ENCODE assay signal across 24 mouse cellular contexts in the genomic region with DNA sequence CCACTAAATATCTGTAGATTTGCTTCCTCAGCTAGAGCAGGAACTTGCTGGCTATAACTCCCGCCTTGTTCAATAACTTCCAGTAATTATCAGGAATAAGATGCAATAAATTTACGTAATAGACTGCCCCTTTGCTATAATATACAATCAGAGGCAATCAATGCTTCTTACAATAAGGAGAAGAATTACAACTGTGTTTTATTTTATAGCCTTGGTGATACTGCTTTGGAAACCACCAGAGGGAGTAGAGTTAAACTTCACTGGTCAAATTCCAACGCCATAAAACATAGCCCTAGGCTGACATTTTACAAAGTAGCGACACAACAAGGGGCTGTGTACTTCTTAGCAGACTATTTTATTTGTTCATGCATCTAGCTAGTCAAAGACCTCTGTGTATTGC.
DNase-seq lines count a peak whose midpoint lies in the region; ATAC-seq and TF ChIP-seq lines count a peak whose summit lies in the region.
"Had no signal": no experiment of that assay in that cellular context is flagged by ENCODE, and none has a peak within 500 bp of the region (broad histone marks: within the 10 kb centered on the region; RNA-seq: fewer than 3 reads in every experiment).

No protein-coding gene starts in this region.

- no peak overlapping the region for H3K9ac ChIP-seq in kidney, postnatal 0 days (ENCODE audit: low read depth, low read length)
- H3K9ac ChIP-seq in intestine, embryonic 15.5 days, result no peak overlapping the region
- H3K9ac ChIP-seq in intestine, postnatal 0 days (ENCODE audit: low read depth, low read length), result no peak overlapping the region
- H3K9ac ChIP-seq: embryonic facial prominence, embryonic 12.5 days; forebrain, embryonic 13.5 days; forebrain, embryonic 15.5 days had no signal

- TF ChIP-seq CTCF in kidney, postnatal 0 days (IDR thresholded peaks at IDR 0.05; ENCODE audit: low read depth), result no peak
- TF ChIP-seq CTCF in intestine, postnatal 0 days (IDR thresholded peaks at IDR 0.05; ENCODE audit: low read depth), result peak; percentile 44

- DNase-seq in kidney, postnatal 0 days (ENCODE audit: low spot score), result peak; percentile 3
- no peak for DNase-seq in kidney, postnatal 4 days
- DNase-seq in thymus, postnatal 25 days, result no peak
- no peak for DNase-seq in T-cell, adult 2 months (ENCODE audit: low spot score)
- DNase-seq in gastrocnemius, adult 18-20 months (ENCODE audit: low spot score), result no peak
- DNase-seq: adrenal gland, adult 2 months; adrenal gland, postnatal 10 days; adrenal gland, postnatal 25 days; B cell, adult 2 months; cerebellum, adult 11-12 months; cerebellum, adult 2 months; cerebellum, adult 9-10 months; cerebellum, postnatal 10 days; cerebellum, postnatal 25 days had no signal

- WGBS in kidney, postnatal 0 days, result 56% methylated on average over 4 of the region's 4 CpGs
- WGBS in intestine, embryonic 15.5 days, result 60% methylated on average over 4 of the region's 4 CpGs
- WGBS in intestine, postnatal 0 days, result 39% methylated on average over 4 of the region's 4 CpGs

- H3K4me2 ChIP-seq in kidney, postnatal 0 days (ENCODE audit: low read length), result no peak overlapping the region
- no peak overlapping the region for H3K4me2 ChIP-seq in intestine, embryonic 15.5 days (replicated peaks)
- no peak overlapping the region; the same call in 1 of the 2 replicates for H3K4me2 ChIP-seq in intestine, postnatal 0 days (replicated peaks; ENCODE audit: low read depth)
- H3K4me2 ChIP-seq: embryonic facial prominence, embryonic 12.5 days; forebrain, embryonic 13.5 days; forebrain, embryonic 15.5 days had no signal

- H3K4me1 ChIP-seq in kidney, postnatal 0 days (replicated peaks; ENCODE audit: insufficient read depth, low read length), result no peaks in the 10 kb centered on the region
- H3K4me1 ChIP-seq in intestine, embryonic 15.5 days (replicated peaks), result no peaks in the 10 kb centered on the region
- H3K4me1 ChIP-seq in intestine, postnatal 0 days (replicated peaks; ENCODE audit: control insufficient read depth, insufficient read depth, low read length), result no peaks in the 10 kb centered on the region
- H3K4me1 ChIP-seq: embryonic facial prominence, embryonic 10.5 days; embryonic facial prominence, embryonic 12.5 days; forebrain, embryonic 13.5 days; forebrain, embryonic 15.5 days had no signal

- ATAC-seq in kidney, postnatal 0 days (replicated peaks; ENCODE audit: low FRiP score, low read depth), result no peak
- peak; percentile 71 for ATAC-seq in intestine, embryonic 15.5 days
- ATAC-seq in intestine, postnatal 0 days, result peak; percentile 68
- ATAC-seq: CD4-positive, CD25-positive, alpha-beta regulatory T cell, adult 4 months; forebrain, embryonic 13.5 days; forebrain, embryonic 15.5 days; Patski had no signal

- no peak overlapping the region for H3K27ac ChIP-seq in kidney, postnatal 0 days
- no peak overlapping the region for H3K27ac ChIP-seq in intestine, embryonic 15.5 days
- H3K27ac ChIP-seq in intestine, postnatal 0 days (ENCODE audit: low read depth, low read length), result no peak overlapping the region
- H3K27ac ChIP-seq: embryonic facial prominence, embryonic 10.5 days; embryonic facial prominence, embryonic 12.5 days; forebrain, embryonic 13.5 days; forebrain, embryonic 15.5 days had no signal

- no peaks in the 10 kb centered on the region for H3K9me3 ChIP-seq in kidney, postnatal 0 days (replicated peaks; ENCODE audit: low read length)
- no peaks in the 10 kb centered on the region for H3K9me3 ChIP-seq in intestine, embryonic 15.5 days
- no peaks in the 10 kb centered on the region for H3K9me3 ChIP-seq in intestine, postnatal 0 days (ENCODE audit: control insufficient read depth)
- H3K9me3 ChIP-seq: embryonic facial prominence, embryonic 10.5 days; embryonic facial prominence, embryonic 12.5 days; forebrain, embryonic 13.5 days; forebrain, embryonic 15.5 days; G1E had no signal

- H3K4me3 ChIP-seq in kidney, postnatal 0 days (replicated peaks; ENCODE audit: low read depth, low read length), result no peak overlapping the region
- H3K4me3 ChIP-seq in intestine, embryonic 15.5 days (replicated peaks), result no peak overlapping the region
- no peak overlapping the region for H3K4me3 ChIP-seq in intestine, postnatal 0 days (ENCODE audit: low read depth, low read length)
- H3K4me3 ChIP-seq: embryonic facial prominence, embryonic 10.5 days; embryonic facial prominence, embryonic 12.5 days; forebrain, embryonic 13.5 days; forebrain, embryonic 15.5 days had no signal

- no peaks in the 10 kb centered on the region for H3K36me3 ChIP-seq in kidney, postnatal 0 days (ENCODE audit: insufficient read depth, low read length)
- H3K36me3 ChIP-seq in intestine, embryonic 15.5 days, result no peaks in the 10 kb centered on the region
- H3K36me3 ChIP-seq in intestine, postnatal 0 days (ENCODE audit: control insufficient read depth, insufficient read depth), result no peaks in the 10 kb centered on the region
- H3K36me3 ChIP-seq: embryonic facial prominence, embryonic 10.5 days; embryonic facial prominence, embryonic 12.5 days; forebrain, embryonic 15.5 days; G1E had no signal

- no peaks in the 10 kb centered on the region for H3K27me3 ChIP-seq in kidney, postnatal 0 days (ENCODE audit: insufficient read depth, low read length)
- no peaks in the 10 kb centered on the region for H3K27me3 ChIP-seq in intestine, embryonic 15.5 days (replicated peaks)
- no peaks in the 10 kb centered on the region for H3K27me3 ChIP-seq in intestine, postnatal 0 days (replicated peaks; ENCODE audit: control insufficient read depth, insufficient read depth, low read length)
- H3K27me3 ChIP-seq: CH12.LX; embryonic facial prominence, embryonic 12.5 days; forebrain, embryonic 13.5 days; forebrain, embryonic 15.5 days had no signal
